Mouse (Mus musculus): ENCODE measurements around the gene Dtx2.

Gene Dtx2

GRCm38 (mm10) chr5:135975893-135976668 is 18.5 kb upstream of the Dtx2 start:
- no peak for DNase-seq (ENCODE audit: low spot score)

GRCm38 (mm10) chr5:135979381-135979780 is 15.2 kb upstream of the Dtx2 start:
- no peak for DNase-seq (ENCODE audit: low spot score)

GRCm38 (mm10) chr5:135979904-135980303 is 14.7 kb upstream of the Dtx2 start, which contains the start of gene Zp3:
Gene Zp3 (plus strand): TSS chr5:135980099.
- no peak for DNase-seq (ENCODE audit: low spot score)

GRCm38 (mm10) chr5:135982398-135982797 is 12.2 kb upstream of the Dtx2 start:
- DNase-seq (ENCODE audit: low spot score), result peak; percentile 56

GRCm38 (mm10) chr5:135984546-135985044 is 10.0 kb upstream of the Dtx2 start:
- DNase-seq (ENCODE audit: low spot score), result no peak

GRCm38 (mm10) chr5:135987248-135987647 is 7.4 kb upstream of the Dtx2 start:
- no peak for DNase-seq (ENCODE audit: low spot score)

- DNase-seq (ENCODE audit: low spot score), result no peak
Measured at GRCm38 (mm10) chr5:135990601-135991000, 4.0 kb upstream of the Dtx2 start.

GRCm38 (mm10) chr5:135993381-135993965 is 1.1 kb upstream of the Dtx2 start:
- no peak for DNase-seq (ENCODE audit: low spot score)

- no peak for DNase-seq (ENCODE audit: low spot score)
Measured at GRCm38 (mm10) chr5:135994335-135994724, 270 bp upstream of the Dtx2 start.

- no peak for DNase-seq (ENCODE audit: low spot score)
Measured at GRCm38 (mm10) chr5:135996162-135996561, 1.6 kb downstream of the Dtx2 start.

- no peak for DNase-seq (ENCODE audit: low spot score)
Measured at GRCm38 (mm10) chr5:136001222-136001621, 6.6 kb downstream of the Dtx2 start.

GRCm38 (mm10) chr5:136002325-136002724 is 7.7 kb downstream of the Dtx2 start:
- no peak for DNase-seq (ENCODE audit: low spot score)

- no peak for DNase-seq (ENCODE audit: low spot score)
Measured at GRCm38 (mm10) chr5:136002751-136003151, 8.2 kb downstream of the Dtx2 start.

GRCm38 (mm10) chr5:136004537-136004936 is 9.9 kb downstream of the Dtx2 start:
- DNase-seq (ENCODE audit: low spot score), result no peak

GRCm38 (mm10) chr5:136007745-136008144 is 13.1 kb downstream of the Dtx2 start:
- DNase-seq (ENCODE audit: low spot score), result no peak

- peak; percentile 67 for DNase-seq (ENCODE audit: low spot score)
Measured at GRCm38 (mm10) chr5:136014877-136015276, 20.3 kb downstream of the Dtx2 start.

GRCm38 (mm10) chr5:136015586-136015985 is 21.0 kb downstream of the Dtx2 start:
- DNase-seq (ENCODE audit: low spot score), result peak; percentile 19

GRCm38 (mm10) chr5:136016014-136016876 is 21.6 kb downstream of the Dtx2 start:
- DNase-seq (ENCODE audit: low spot score), result peak; percentile 78

- DNase-seq (ENCODE audit: low spot score), result no peak
Measured at GRCm38 (mm10) chr5:136017262-136017661, 22.7 kb downstream of the Dtx2 start.

- no peak for DNase-seq (ENCODE audit: low spot score)
Measured at GRCm38 (mm10) chr5:136018726-136019125, 24.1 kb downstream of the Dtx2 start.

GRCm38 (mm10) chr5:136019907-136020306 is 25.3 kb downstream of the Dtx2 start:
- DNase-seq (ENCODE audit: low spot score), result peak; percentile 20

GRCm38 (mm10) chr5:136025712-136026111 is 31.1 kb downstream of the Dtx2 start:
- DNase-seq (ENCODE audit: low spot score), result peak; percentile 23

All from ovary, postnatal 36 days (tissue).